Mouse (Mus musculus) heart, adult 2 months (tissue): ENCODE data around the gene Duxf3. TPM values are rescaled to one million over a fixed set of nuclear protein-coding genes. Genes with fewer than 3 reads are reported as not detected.
"Not testable (repeated sequence)": the region's sequence is repeated elsewhere in the genome, so short reads cannot be mapped to it uniquely, and the experiment has no call there.

ENCODE experiments used
- DNase-seq, 2 experiments: peaks; one replicate each; pipeline ENCODE4 v3.0.0; 2021
- H3K27ac ChIP-seq: fragments of 200-600 bp; 2 replicates; pipeline ENCODE4 v1.8.1; 2022
- H3K27me3 ChIP-seq: fragments of 200-500 bp; 2 replicates; pipeline ENCODE4 v1.6.1; 2012; ENCODE audit warnings: mild to moderate bottlenecking, low read length, inconsistent platforms, mixed read lengths; ENCODE audit not compliant: control insufficient read depth, insufficient read depth
- H3K36me3 ChIP-seq: fragments of 200-500 bp; 2 replicates; pipeline ENCODE4 v1.6.1; 2012; ENCODE audit warnings: low read length, inconsistent platforms; ENCODE audit not compliant: control insufficient read depth, insufficient read depth
- H3K4me1 ChIP-seq: fragments of 200-500 bp; 2 replicates; pipeline ENCODE4 v1.6.1; 2011; ENCODE audit warnings: low read length; ENCODE audit not compliant: control insufficient read depth, insufficient read depth
- H3K4me3 ChIP-seq: fragments of 200-600 bp; 2 replicates; pipeline ENCODE4 v1.8.1; 2022
- H3K79me2 ChIP-seq: fragments of 200-500 bp; replicated peaks from 2 replicates; pipeline ENCODE4 v1.6.1; 2012; ENCODE audit warnings: mild to moderate bottlenecking, inconsistent platforms, low read length, moderate library complexity, mixed read lengths; ENCODE audit not compliant: control insufficient read depth, insufficient read depth
- H3K9ac ChIP-seq: fragments of 200-500 bp; 2 replicates; pipeline ENCODE4 v1.6.1; 2012; ENCODE audit warnings: low read depth, mild to moderate bottlenecking, control low read depth, inconsistent platforms, low read length, mixed read lengths
- WGBS: fragments of 180-500 bp; shearing (Covaris S2); methylation state at CpG from one replicate; pipeline ENCODE4 v1.1.7; 2018; 5-methylcytosine and 5-hydroxymethylcytosine counted together
- intact Hi-C: fragments of 180-260 bp; cut with DNase I; formaldehyde crosslinking; loops from one replicate; pipeline ENCODE4 v1.15.1; 2025
- polyA plus RNA-seq: library from polyadenylated mRNA; depleted of rRNA; stranded (reverse); fragments of >200 nt; gene quantifications from 2 replicates; pipeline ENCODE4 v1.2.3, GENCODE M21; 2012
- total RNA-seq, 2 experiments: library from RNA; stranded (reverse); gene quantifications; 2 replicates each; pipeline ENCODE4 v1.2.3; 2021

The Duxf3 gene
- total and polyA plus RNA-seq, 3 experiments, result not detected

- DNase-seq, result peak; percentile 49 to 67
- H3K79me2 ChIP-seq, H3K27ac ChIP-seq, intact Hi-C loops, H3K4me1 ChIP-seq, H3K27me3 ChIP-seq, H3K36me3 ChIP-seq, H3K4me3 ChIP-seq, H3K9ac ChIP-seq: not testable (repeated sequence)
- 76% methylated on average over 2 of the region's 6 CpGs for WGBS
Observed at GRCm38 (mm10) chr10:58227798-58228197, 4.7 kb downstream of the Duxf3 start.

DNA sequence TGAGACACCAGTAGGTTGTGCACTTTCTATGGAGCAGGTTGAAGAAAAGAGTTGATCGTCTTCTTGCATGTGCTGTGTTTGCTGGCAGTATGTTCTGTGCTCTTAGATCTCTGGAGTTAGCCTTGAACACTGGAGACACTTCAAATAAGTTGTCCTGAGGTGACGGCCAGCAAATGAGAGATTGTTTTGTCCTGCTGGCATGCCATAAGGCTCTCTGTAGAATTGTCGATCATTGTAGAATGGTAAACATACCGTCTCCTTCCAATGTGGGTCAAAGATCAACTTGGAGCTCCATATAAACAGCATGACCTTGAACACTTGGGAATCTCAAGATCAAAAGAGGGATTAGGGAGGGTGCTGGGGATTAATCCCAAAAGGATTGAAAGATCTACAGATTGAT lies 6.1 kb downstream of the Duxf3 start:
- H3K79me2 ChIP-seq, H3K36me3 ChIP-seq, H3K4me3 ChIP-seq, DNase-seq, H3K27ac ChIP-seq, H3K4me1 ChIP-seq, intact Hi-C loops, H3K27me3 ChIP-seq, H3K9ac ChIP-seq: not testable (repeated sequence)
- 70% methylated on average over 4 of the region's 4 CpGs for WGBS

- H3K9ac ChIP-seq, H3K27ac ChIP-seq, H3K36me3 ChIP-seq, H3K79me2 ChIP-seq, intact Hi-C loops, H3K4me3 ChIP-seq, H3K27me3 ChIP-seq, H3K4me1 ChIP-seq: not testable (repeated sequence)
- 79% methylated on average over 18 of the region's 18 CpGs for WGBS
- peak in 1 of 2 experiments; percentile 65 for DNase-seq
Observed at GRCm38 (mm10) chr10:58224827-58225785, 7.4 kb downstream of the Duxf3 start, which contains the start of gene AW822073. TSS of gene AW822073 (minus strand) at chr10:58224930.

GRCm38 (mm10) chr10:58223972-58224805 lies 8.3 kb downstream of the Duxf3 start:
- H3K36me3 ChIP-seq, H3K4me1 ChIP-seq, H3K4me3 ChIP-seq, H3K9ac ChIP-seq, H3K79me2 ChIP-seq, H3K27me3 ChIP-seq, H3K27ac ChIP-seq, intact Hi-C loops: not testable (repeated sequence)
- 82% methylated on average over 31 of the region's 31 CpGs for WGBS
- DNase-seq, result peak; percentile 72 to 77

DNA sequence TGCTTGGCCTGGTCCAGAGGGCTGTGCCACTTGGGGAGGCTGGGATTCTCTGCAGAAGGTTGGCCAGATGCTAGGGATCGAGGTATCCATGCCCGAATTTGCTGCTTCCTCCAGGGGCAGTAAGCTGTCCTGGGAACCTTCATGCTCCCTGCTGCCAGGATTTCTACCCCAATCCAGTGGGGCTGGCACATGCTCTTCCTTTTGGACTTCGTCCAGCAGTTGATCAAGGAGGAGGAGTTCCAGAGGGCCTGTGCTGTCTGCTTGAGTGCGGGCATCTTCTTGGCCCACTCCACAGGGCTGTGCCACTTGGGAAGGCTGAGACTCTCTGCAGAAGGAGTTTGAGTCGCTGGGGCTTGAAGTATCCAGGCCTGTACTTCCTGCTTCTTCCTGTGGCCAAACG lies 9.3 kb downstream of the Duxf3 start:
- H3K9ac ChIP-seq, H3K79me2 ChIP-seq, H3K36me3 ChIP-seq, H3K27ac ChIP-seq, H3K27me3 ChIP-seq, intact Hi-C loops, H3K4me3 ChIP-seq, DNase-seq, H3K4me1 ChIP-seq: not testable (repeated sequence)
- 60% methylated on average over 4 of the region's 6 CpGs for WGBS

DNA sequence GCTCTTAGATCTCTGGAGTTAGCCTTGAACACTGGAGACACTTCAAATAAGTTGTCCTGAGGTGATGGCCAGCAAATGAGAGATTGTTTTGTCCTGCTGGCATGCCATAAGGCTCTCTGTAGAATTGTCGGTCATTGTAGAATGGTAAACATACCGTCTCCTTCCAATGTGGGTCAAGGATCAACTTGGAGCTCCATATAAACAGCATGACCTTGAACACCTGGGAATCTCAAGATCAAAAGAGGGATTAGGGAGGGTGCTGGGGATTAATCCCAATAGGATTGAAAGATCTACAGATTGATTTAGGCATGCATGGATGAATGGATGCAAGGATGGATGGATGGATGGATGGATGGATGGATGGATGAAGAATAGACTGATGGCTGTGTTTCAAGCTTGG lies 10.9 kb downstream of the Duxf3 start:
- 93% methylated on average over 2 of the region's 2 CpGs for WGBS
- H3K27ac ChIP-seq, DNase-seq, H3K4me3 ChIP-seq, H3K4me1 ChIP-seq, H3K27me3 ChIP-seq, intact Hi-C loops, H3K9ac ChIP-seq, H3K36me3 ChIP-seq, H3K79me2 ChIP-seq: not testable (repeated sequence)
